Mouse (Mus musculus): ENCODE results near the gene Gm13420. TPM values are rescaled to one million over a fixed set of nuclear protein-coding genes. Genes with fewer than 3 reads are reported as not detected.

Gene Gm13420
- polyA plus RNA-seq, 1 experiment from 2014 or later, result not detected

GRCm38 (mm10) chr2:29700898-29701297 lies 50.6 kb downstream of the Gm13420 start:
- H3K36me3 ChIP-seq, result peaks cover 77% of the 10 kb centered on the region
- ATAC-seq (ENCODE audit: insufficient number of reproducible peaks, low FRiP score), result no peak

GRCm38 (mm10) chr2:29698421-29699290 lies 52.8 kb downstream of the Gm13420 start:
- Histone ChIP-seq H3K4me2 (no peak overlapping the region), H3K27ac (ENCODE audit: poor library complexity, severe bottlenecking) (no peak overlapping the region), H3K9ac (no peak overlapping the region), H3K9me3 (replicated peaks) (no peaks in the 10 kb centered on the region), H3K4me3 (no peak overlapping the region), H3K4me1 (replicated peaks) (no peaks in the 10 kb centered on the region), H3K27me3 (replicated peaks) (no peaks in the 10 kb centered on the region), H3K36me3 (peaks cover 67% of the 10 kb centered on the region)
- 81% methylated on average over 6 of the region's 6 CpGs for WGBS
- no peak for ATAC-seq (ENCODE audit: insufficient number of reproducible peaks, low FRiP score)

More at GRCm38 (mm10) chr2:29700898-29701297, 50.6 kb downstream of the Gm13420 start:
- Histone ChIP-seq H3K27ac (ENCODE audit: poor library complexity, severe bottlenecking) (no peak overlapping the region), H3K4me2 (no peak overlapping the region), H3K4me1 (replicated peaks) (no peaks in the 10 kb centered on the region), H3K9me3 (replicated peaks) (no peaks in the 10 kb centered on the region), H3K27me3 (replicated peaks) (no peaks in the 10 kb centered on the region), H3K4me3 (no peak overlapping the region), H3K9ac (no peak overlapping the region)

- Histone ChIP-seq H3K36me3 (peaks cover 64% of the 10 kb centered on the region), H3K27ac (ENCODE audit: poor library complexity, severe bottlenecking) (no peak overlapping the region), H3K4me1 (replicated peaks) (peaks cover 7% of the 10 kb centered on the region), H3K4me2 (no peak overlapping the region), H3K9ac (no peak overlapping the region), H3K27me3 (replicated peaks) (no peaks in the 10 kb centered on the region), H3K4me3 (no peak overlapping the region), H3K9me3 (replicated peaks) (no peaks in the 10 kb centered on the region)
- no peak for ATAC-seq (ENCODE audit: insufficient number of reproducible peaks, low FRiP score)
- 73% methylated on average over 7 of the region's 7 CpGs for WGBS
Observed at GRCm38 (mm10) chr2:29696207-29696800, 55.2 kb downstream of the Gm13420 start.

Other genes starting within 250 kb of the Gm13420 start
- gene Rapgef1, start 132.0 kb downstream of the Gm13420 start, polyA plus RNA-seq (2016; fragmentation: Nextera tagmentation; extraction: Ambion mirVana), result 13.2 and 14.5 TPM in 2 replicates
- 0.44 TPM in 1 of 2 replicates, not detected in the other for gene Gm13547, start 7.6 kb upstream of the Gm13420 start, polyA plus RNA-seq (2016; fragmentation: Nextera tagmentation; extraction: Ambion mirVana)
- gene Coq4, start 35.8 kb upstream of the Gm13420 start, polyA plus RNA-seq (2016; fragmentation: Nextera tagmentation; extraction: Ambion mirVana), result 21.8 and 23.8 TPM in 2 replicates
- 25.8 and 26.6 TPM in 2 replicates for gene Trub2, start 36.8 kb upstream of the Gm13420 start, polyA plus RNA-seq (2016; fragmentation: Nextera tagmentation; extraction: Ambion mirVana)
- 10.9 and 11.0 TPM in 2 replicates for gene Slc27a4, start 50.9 kb upstream of the Gm13420 start, polyA plus RNA-seq (2016; fragmentation: Nextera tagmentation; extraction: Ambion mirVana)
- 15.6 and 15.7 TPM in 2 replicates for gene Urm1, start 68.4 kb upstream of the Gm13420 start, polyA plus RNA-seq (2016; fragmentation: Nextera tagmentation; extraction: Ambion mirVana)
- 24.7 and 26.9 TPM in 2 replicates for gene Cercam, start 117.5 kb upstream of the Gm13420 start, polyA plus RNA-seq (2016; fragmentation: Nextera tagmentation; extraction: Ambion mirVana)
- 64.1 and 72.2 TPM in 2 replicates for gene Odf2, start 137.5 kb upstream of the Gm13420 start, polyA plus RNA-seq (2016; fragmentation: Nextera tagmentation; extraction: Ambion mirVana)
- gene Gle1, start 183.7 kb upstream of the Gm13420 start, polyA plus RNA-seq (2016; fragmentation: Nextera tagmentation; extraction: Ambion mirVana), result 42.8 and 43.3 TPM in 2 replicates
- gene Sptan1, start 213.9 kb upstream of the Gm13420 start, polyA plus RNA-seq (2016; fragmentation: Nextera tagmentation; extraction: Ambion mirVana), result 124 and 141 TPM in 2 replicates